Mouse (Mus musculus) cortical plate, adult 2 months (tissue): ENCODE measurements around the gene Fam213a.

ENCODE experiments used
- CTCF ChIP-seq: fragments of 200-500 bp; IDR thresholded peaks from 2 replicates; pipeline ENCODE4 v1.5.1; 2011; ENCODE audit warnings: mild to moderate bottlenecking, control low read depth, low read length; ENCODE audit not compliant: insufficient read depth; ENCODE audit errors: extremely low read depth
- POLR2A ChIP-seq: fragments of 200-500 bp; IDR thresholded peaks from 2 replicates; pipeline ENCODE4 v1.6.1; 2011; ENCODE audit warnings: mild to moderate bottlenecking, low read length, control low read depth; ENCODE audit not compliant: insufficient read depth; ENCODE audit errors: extremely low read depth

- TF ChIP-seq POLR2A, result no peak
- no peak for TF ChIP-seq CTCF
Observed at GRCm38 (mm10) chr14:40992464-40992863, 21.1 kb downstream of the Fam213a start.
